Mouse (Mus musculus) ES-Bruce4 (cell line): ENCODE results near the gene Dgkb.

Source experiments
- CTCF ChIP-seq: IDR thresholded peaks from one replicate; pipeline ENCODE4 v1.8.1; 2011; ENCODE audit warnings: low read depth, low read length
- EP300 ChIP-seq: IDR thresholded peaks from 2 replicates; pipeline ENCODE4 v1.6.1; 2011; ENCODE audit warnings: low read depth, low read length; ENCODE audit not compliant: insufficient read depth
- POLR2A ChIP-seq: IDR thresholded peaks from one replicate; pipeline ENCODE4 v1.8.1; 2011; ENCODE audit warnings: low read length; ENCODE audit not compliant: insufficient read depth

- no peak for TF ChIP-seq CTCF
- no peak for TF ChIP-seq POLR2A
- no peak for TF ChIP-seq EP300
Observed at GRCm38 (mm10) chr12:38589951-38590350, 772.4 kb downstream of the Dgkb start.
